Mouse (Mus musculus): Measurements from ENCODE around the gene Tyro3.

GRCm38 (mm10) chr2:119840008-119840407 is 42.5 kb downstream of the Tyro3 start:
- TF ChIP-seq POLR2A (IDR thresholded peaks at IDR 0.05; ENCODE audit: borderline replicate concordance, extremely low read depth, insufficient read depth, insufficient read length, poor library complexity, severe bottlenecking) (no peak), CTCF (IDR thresholded peaks at IDR 0.05; ENCODE audit: borderline replicate concordance, extremely low read depth, insufficient read depth, insufficient read length) (no peak)

All from brain, embryonic 14.5 days (tissue).